Mouse (Mus musculus): ENCODE data around the gene Rgs14. TPM values are rescaled to one million over a fixed set of nuclear protein-coding genes. Genes with fewer than 3 reads are reported as not detected.

The Rgs14 gene
- polyA plus RNA-seq (2015; fragmentation: Nextera tagmentation; extraction: Ambion mirVana): 0.14 and 0.39 TPM in 2 replicates

- no peak for ATAC-seq
- Histone ChIP-seq H3K4me2 (replicated peaks) (no peak within 1 kb of the TSS), H3K9ac (replicated peaks) (no peak within 1 kb of the TSS), H3K27me3 (peaks cover 50% of the 10 kb centered on the region), H3K36me3 (no peaks in the 10 kb centered on the region), H3K4me3 (replicated peaks) (no peak within 1 kb of the TSS), H3K27ac (no peak within 1 kb of the TSS), H3K9me3 (no peaks in the 10 kb centered on the region), H3K4me1 (replicated peaks) (no peaks in the 10 kb centered on the region)
- 75% methylated on average over 13 of the region's 13 CpGs for whole genome bisulfite sequencing
Measured at GRCm38 (mm10) chr13:55369531-55370114, at the start of gene Rgs14. Gene Rgs14, plus strand, starts transcription at chr13:55369732.

DNA sequence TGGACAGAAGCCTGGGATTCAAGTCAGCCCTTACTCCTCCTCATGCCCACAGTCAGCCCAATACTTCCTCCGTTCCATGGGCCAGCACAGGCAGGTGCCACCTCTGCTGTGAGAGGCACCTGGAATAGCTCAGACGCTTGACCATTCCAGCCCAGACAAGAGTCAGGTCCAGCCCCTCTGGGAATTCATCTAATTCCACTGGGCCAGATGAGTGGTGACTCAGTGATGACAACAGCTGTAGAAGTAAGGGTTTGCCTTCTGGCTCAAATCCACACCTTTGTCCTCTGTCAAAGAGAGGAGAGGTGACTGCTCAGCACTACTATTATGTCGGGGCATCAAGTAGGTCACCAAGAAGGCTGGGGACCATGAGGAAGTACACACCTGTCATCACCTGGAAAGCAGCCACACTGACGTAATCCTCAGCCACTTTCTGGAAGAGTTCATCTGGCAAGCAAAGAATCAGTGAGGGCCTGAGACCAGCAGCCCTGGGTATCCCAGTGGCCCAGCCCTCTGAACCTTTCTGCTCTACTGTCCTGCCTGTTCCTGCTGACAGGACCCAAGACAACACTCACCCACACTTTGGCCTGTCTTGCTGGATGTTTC is 49.5 kb upstream of the Rgs14 start, which contains the start of gene Prelid1:
Prelid1 (plus strand) TSS at position 570 of the 603 bp plus-strand sequence.
- H3K4me3 ChIP-seq (replicated peaks): peak within 1 kb of the TSS; percentile 95
- H3K4me2 ChIP-seq (replicated peaks): peak within 1 kb of the TSS; percentile 93
- peaks cover 32% of the 10 kb centered on the region for H3K4me1 ChIP-seq (replicated peaks)
- H3K36me3 ChIP-seq: peaks cover 68% of the 10 kb centered on the region
- no peak for ATAC-seq
- H3K9ac ChIP-seq (replicated peaks): peak within 1 kb of the TSS; percentile 95
- 86% methylated on average over 4 of the region's 4 CpGs for WGBS
- H3K9me3 ChIP-seq: no peaks in the 10 kb centered on the region
- no peaks in the 10 kb centered on the region for H3K27me3 ChIP-seq
- H3K27ac ChIP-seq: peak within 1 kb of the TSS; percentile 82

- peak; percentile 92 for ATAC-seq
- peaks cover 66% of the 10 kb centered on the region for H3K36me3 ChIP-seq
- under 1% methylated on average over 73 of the region's 73 CpGs for WGBS
Measured at GRCm38 (mm10) chr13:55321434-55322129, 48.0 kb upstream of the Rgs14 start, which contains the start of gene Rab24. Gene Rab24, minus strand, starts transcription at chr13:55321946.

DNA sequence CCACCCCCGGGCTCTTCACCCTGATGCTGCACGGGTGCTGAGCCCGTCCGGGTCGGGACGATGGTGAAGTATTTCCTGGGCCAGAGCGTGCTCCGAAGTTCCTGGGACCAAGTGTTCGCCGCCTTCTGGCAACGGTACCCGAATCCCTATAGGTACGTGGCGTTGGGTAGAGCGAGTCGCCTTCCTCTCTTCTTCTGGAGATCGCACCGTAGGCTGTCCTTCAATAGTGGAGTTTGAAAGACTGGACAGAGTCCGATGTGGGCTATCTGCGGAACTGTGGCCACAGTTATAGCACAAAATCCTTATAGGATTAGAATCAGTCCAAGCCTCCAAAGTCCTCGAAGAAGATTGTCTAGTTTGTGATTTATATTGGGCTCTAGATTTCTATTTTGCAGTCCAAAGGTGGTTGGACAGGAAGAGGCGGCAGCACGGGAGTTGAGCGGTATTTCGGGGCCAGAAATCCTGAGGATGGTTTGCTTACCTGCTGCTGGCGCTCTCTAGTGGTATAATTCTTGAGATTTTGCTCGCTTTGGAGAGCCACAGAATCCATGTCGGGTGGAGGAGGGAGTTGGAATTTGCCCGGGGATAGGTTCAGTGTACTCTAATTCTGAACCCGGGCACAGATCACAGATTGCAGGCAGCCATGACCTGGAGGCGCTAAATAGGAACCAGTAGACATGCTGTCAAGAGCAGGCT is 47.3 kb upstream of the Rgs14 start:
- Histone ChIP-seq H3K9me3 (no peaks in the 10 kb centered on the region), H3K9ac (replicated peaks) (peak overlapping the region; percentile 95), H3K4me1 (replicated peaks) (peaks cover 37% of the 10 kb centered on the region), H3K27me3 (no peaks in the 10 kb centered on the region), H3K27ac (peak overlapping the region; percentile 82), H3K4me3 (replicated peaks) (peak overlapping the region; percentile 95), H3K4me2 (replicated peaks) (peak overlapping the region; percentile 93), H3K36me3 (peaks cover 59% of the 10 kb centered on the region)
- no peak for ATAC-seq
- 3% methylated on average over 31 of the region's 31 CpGs for WGBS

More at GRCm38 (mm10) chr13:55321434-55322129, 48.0 kb upstream of the Rgs14 start, which contains the start of gene Rab24:
- Histone ChIP-seq H3K4me3 (replicated peaks) (peak within 1 kb of the TSS; percentile 95), H3K27ac (peak within 1 kb of the TSS; percentile 82), H3K9me3 (no peaks in the 10 kb centered on the region), H3K9ac (replicated peaks) (peak within 1 kb of the TSS; percentile 95), H3K4me1 (replicated peaks) (peaks cover 32% of the 10 kb centered on the region), H3K4me2 (replicated peaks) (peak within 1 kb of the TSS; percentile 93), H3K27me3 (no peaks in the 10 kb centered on the region)

DNA sequence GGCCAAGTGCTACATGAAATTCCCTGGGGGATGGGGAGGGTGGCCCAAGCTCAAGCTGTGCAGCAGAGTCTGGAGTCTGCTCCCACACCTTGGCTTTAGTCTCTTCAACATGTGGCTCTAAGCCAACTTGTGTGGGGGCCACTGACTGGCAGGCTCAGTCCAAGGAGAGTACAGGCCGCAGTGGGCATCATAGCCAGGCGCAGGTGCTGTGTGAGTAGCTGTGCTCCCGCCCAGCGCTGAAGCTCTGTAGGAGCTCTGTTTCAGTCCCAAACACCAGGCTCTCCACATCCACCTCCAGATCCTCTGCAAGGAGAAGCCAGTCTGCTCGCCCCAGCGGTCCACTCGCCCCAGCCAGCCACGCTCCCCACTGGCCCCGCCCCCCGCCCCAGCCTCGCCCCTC is 43.9 kb upstream of the Rgs14 start:
- ATAC-seq: no peak
- Histone ChIP-seq H3K36me3 (peaks cover 31% of the 10 kb centered on the region), H3K27me3 (no peaks in the 10 kb centered on the region), H3K4me1 (replicated peaks) (peaks cover 59% of the 10 kb centered on the region), H3K27ac (no peak overlapping the region), H3K4me2 (replicated peaks) (no peak overlapping the region), H3K9me3 (no peaks in the 10 kb centered on the region), H3K4me3 (replicated peaks) (no peak overlapping the region), H3K9ac (replicated peaks) (no peak overlapping the region)
- WGBS: 78% methylated on average over 11 of the region's 11 CpGs

- 0 out of 2 replicates have a peak overlapping the region, but pooled peaks have one; percentile 19 for H3K27ac ChIP-seq
- H3K27me3 ChIP-seq: no peaks in the 10 kb centered on the region
- peaks cover 31% of the 10 kb centered on the region for H3K36me3 ChIP-seq
- H3K9me3 ChIP-seq: no peaks in the 10 kb centered on the region
- H3K4me2 ChIP-seq (replicated peaks): peak overlapping the region; percentile 88
- 64% methylated on average over 4 of the region's 4 CpGs for WGBS
- no peak for ATAC-seq
- H3K9ac ChIP-seq (replicated peaks): 0 out of 2 replicates have a peak overlapping the region, but pooled peaks have one; percentile 19
- peaks cover 56% of the 10 kb centered on the region for H3K4me1 ChIP-seq (replicated peaks)
- H3K4me3 ChIP-seq (replicated peaks): no peak overlapping the region; the same call in 1 of the 2 replicates
Measured at GRCm38 (mm10) chr13:55327169-55327568, 42.4 kb upstream of the Rgs14 start.

DNA sequence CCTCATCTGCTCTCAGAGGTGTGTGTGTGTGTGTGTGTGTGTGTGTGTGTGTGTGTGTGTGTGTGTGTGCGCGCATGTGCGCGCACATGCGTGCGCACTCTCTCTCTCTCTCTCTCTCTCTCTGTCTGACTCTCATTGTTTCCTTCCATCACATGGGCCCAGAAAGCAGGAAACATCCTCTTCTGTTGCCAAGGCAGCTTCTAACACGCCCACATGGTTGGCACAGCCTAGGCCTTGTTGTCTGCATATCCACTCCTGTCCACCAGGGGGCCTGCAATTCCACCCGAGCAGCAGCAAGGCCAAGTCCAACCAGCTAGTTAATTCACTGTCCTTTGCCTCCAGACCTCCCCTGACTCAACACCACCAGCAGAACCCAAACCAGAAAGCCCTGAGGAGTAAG is 41.9 kb upstream of the Rgs14 start:
- Histone ChIP-seq H3K9ac (replicated peaks) (0 out of 2 replicates have a peak overlapping the region, but pooled peaks have one; percentile 19), H3K27ac (0 out of 2 replicates have a peak overlapping the region, but pooled peaks have one; percentile 19), H3K4me3 (replicated peaks) (peak overlapping the region; percentile 60; the same call in 1 of the 2 replicates), H3K4me1 (replicated peaks) (peaks cover 54% of the 10 kb centered on the region), H3K4me2 (replicated peaks) (peak overlapping the region; percentile 88), H3K36me3 (peaks cover 31% of the 10 kb centered on the region), H3K9me3 (no peaks in the 10 kb centered on the region), H3K27me3 (no peaks in the 10 kb centered on the region)
- 20% methylated on average over 4 of the region's 8 CpGs for WGBS
- peak; percentile 21; the same call in 1 of the 2 replicates for ATAC-seq

DNA sequence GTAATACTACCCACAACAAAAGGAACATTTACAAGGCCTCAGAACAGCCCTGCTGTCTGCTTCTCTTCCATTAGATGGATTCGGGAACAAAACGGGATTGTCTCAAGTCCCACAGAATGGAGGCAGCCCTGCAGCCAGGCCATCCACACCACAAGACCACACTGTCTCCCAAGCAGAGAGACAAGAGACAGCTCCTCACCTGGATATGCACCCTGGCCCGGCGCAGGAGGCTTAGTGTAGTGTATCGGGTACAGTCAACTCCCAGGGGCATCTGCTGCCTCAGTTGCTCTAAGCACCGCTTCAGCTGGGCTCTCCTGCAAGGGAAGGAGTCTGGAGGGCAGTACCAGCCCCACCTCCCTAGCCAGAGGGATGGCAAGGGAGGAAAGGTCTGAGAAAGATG is 41.4 kb upstream of the Rgs14 start:
- H3K9ac ChIP-seq (replicated peaks): peak overlapping the region; percentile 76
- WGBS: 80% methylated on average over 6 of the region's 6 CpGs
- H3K36me3 ChIP-seq: peaks cover 29% of the 10 kb centered on the region
- H3K4me3 ChIP-seq (replicated peaks): peak overlapping the region; percentile 60
- H3K9me3 ChIP-seq: no peaks in the 10 kb centered on the region
- peaks cover 48% of the 10 kb centered on the region for H3K4me1 ChIP-seq (replicated peaks)
- peak overlapping the region; percentile 88 for H3K4me2 ChIP-seq (replicated peaks)
- H3K27ac ChIP-seq: no peak overlapping the region
- no peaks in the 10 kb centered on the region for H3K27me3 ChIP-seq
- no peak for ATAC-seq

DNA sequence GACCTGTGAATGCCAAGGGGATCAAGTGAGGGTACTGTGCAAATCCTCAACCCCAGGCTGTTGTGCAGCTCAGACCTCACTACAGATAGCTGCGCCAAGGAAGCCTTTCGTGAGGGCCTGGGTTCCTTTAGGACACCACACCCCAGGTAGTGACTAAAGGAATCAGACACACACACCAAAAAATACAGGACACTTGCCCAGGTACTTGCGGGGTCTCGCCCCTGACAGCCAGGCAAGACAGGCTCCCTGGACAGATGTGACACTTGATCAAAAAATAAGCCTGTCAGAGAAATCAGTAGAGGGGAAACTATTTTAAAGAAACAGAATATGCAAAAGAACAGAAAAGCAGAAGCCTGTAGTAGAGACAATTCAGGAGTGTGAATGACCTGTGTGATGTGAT is 40.9 kb upstream of the Rgs14 start:
- Histone ChIP-seq H3K36me3 (peaks cover 24% of the 10 kb centered on the region), H3K4me3 (replicated peaks) (peak overlapping the region; percentile 60), H3K9me3 (no peaks in the 10 kb centered on the region), H3K27me3 (no peaks in the 10 kb centered on the region), H3K4me2 (replicated peaks) (peak overlapping the region; percentile 88), H3K9ac (replicated peaks) (peak overlapping the region; percentile 76), H3K4me1 (replicated peaks) (peaks cover 44% of the 10 kb centered on the region), H3K27ac (no peak overlapping the region)
- no peak for ATAC-seq
- WGBS: 79% methylated on average over 4 of the region's 4 CpGs

DNA sequence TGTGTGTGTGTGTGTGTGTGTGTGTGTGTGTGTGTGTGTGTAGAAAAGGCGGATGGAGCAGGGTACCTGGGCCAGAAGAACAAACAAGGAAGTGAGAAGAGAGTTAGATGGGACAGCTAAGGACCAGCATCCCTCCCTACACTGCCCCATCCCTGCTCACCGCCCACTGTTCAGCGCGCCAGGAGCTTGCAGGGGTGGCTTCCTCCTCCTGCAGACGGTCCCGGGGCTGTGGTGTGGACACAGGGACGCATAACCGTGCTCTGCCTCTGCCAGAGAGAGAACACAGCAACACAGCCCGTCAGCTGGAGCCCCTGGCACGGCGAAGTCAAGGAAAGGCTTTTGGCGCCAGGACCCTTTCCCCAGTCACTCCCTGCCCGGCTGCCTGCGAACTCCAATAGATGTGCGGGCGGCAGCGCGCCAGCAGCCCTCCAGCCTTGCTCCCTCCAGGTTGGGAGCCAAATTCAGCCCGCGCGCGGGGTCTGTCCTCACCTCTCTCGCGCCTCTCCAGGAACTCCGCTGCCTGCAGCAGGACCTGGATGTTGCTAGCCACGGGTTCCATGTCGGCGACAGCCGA is 40.3 kb upstream of the Rgs14 start:
- peak overlapping the region; percentile 88 for H3K4me2 ChIP-seq (replicated peaks)
- H3K36me3 ChIP-seq: peaks cover 19% of the 10 kb centered on the region

More for the DNA sequence above, 40.3 kb upstream of the Rgs14 start:
- peak overlapping the region; percentile 36; the same call in 1 of the 2 replicates for H3K27ac ChIP-seq
- peak overlapping the region; percentile 76 for H3K9ac ChIP-seq (replicated peaks)
- no peaks in the 10 kb centered on the region for H3K27me3 ChIP-seq
- no peaks in the 10 kb centered on the region for H3K9me3 ChIP-seq
- H3K4me1 ChIP-seq (replicated peaks): peaks cover 38% of the 10 kb centered on the region
- ATAC-seq: peak; percentile 12
- H3K4me3 ChIP-seq (replicated peaks): peak overlapping the region; percentile 60
- under 1% methylated on average over 26 of the region's 29 CpGs for WGBS
